Mouse (Mus musculus): ENCODE data around the gene Gm2035. TPM values are rescaled to one million over a fixed set of nuclear protein-coding genes. Genes with fewer than 3 reads are reported as not detected.
"Not testable (repeated sequence)": the region's sequence is repeated elsewhere in the genome, so short reads cannot be mapped to it uniquely, and the experiment has no call there.

The Gm2035 gene
- polyA plus RNA-seq (2014; fragmentation: Nextera tagmentation; extraction: Ambion mirVana): not detected in 2 replicates

DNA sequence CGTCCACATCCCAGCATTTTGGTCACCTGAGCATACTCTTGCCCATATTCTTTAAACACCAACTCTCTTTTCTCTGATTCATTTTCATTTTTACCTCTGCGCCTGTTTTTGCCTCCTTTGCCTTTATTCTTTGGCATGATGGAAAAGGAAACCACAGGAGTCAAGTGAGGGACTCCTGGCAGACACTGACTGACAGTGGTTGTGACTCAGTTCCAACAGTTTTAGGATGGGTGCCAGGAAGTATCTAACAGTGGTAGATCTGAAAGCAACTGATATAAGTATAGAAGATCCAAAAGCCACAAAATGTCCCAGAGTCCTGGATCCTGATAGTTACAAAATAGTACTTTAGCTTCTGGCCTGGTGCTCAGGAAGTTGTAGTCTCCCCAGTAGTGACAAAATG, at the start of gene Gm2035:
Gene Gm2035 (minus strand): TSS at position 137 of the 400 bp plus-strand sequence.
- WGBS: 90% methylated on average over 2 of the region's 2 CpGs
- H3K4me2 ChIP-seq (replicated peaks; ENCODE audit: low read depth, low read length); H3K27ac ChIP-seq (ENCODE audit: low read depth, low read length); H3K9me3 ChIP-seq (ENCODE audit: control insufficient read depth, low read length); ATAC-seq (ENCODE audit: low FRiP score, low TSS enrichment); H3K36me3 ChIP-seq (ENCODE audit: control insufficient read depth, insufficient read depth, low read length); H3K4me1 ChIP-seq (ENCODE audit: control insufficient read depth, insufficient read depth, low read length); H3K4me3 ChIP-seq (ENCODE audit: low read length); H3K27me3 ChIP-seq (ENCODE audit: control insufficient read depth, insufficient read depth, low read length); H3K9ac ChIP-seq (ENCODE audit: low read depth, low read length): not testable (repeated sequence)

DNA sequence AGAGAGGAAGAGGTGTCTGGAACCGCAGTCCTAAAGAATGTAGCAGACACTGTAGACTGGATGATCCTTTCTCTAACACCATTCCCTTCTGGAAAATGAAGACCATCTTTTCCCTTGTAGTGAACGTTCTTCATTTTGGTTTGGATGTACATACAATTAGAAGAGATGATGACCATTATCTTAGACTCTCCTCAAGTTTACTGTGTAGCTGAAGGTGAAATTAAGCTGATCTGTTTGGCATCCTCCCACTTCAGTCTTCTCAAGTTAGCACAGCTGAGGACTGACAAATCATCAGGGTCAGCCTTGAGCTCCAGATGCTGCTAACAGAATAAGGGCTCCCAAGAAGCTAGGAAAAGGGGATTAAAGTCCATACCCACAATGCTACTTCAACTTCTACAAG, 34.1 kb upstream of the Gm2035 start, which contains the start of gene Gm2042:
Gene Gm2042 (plus strand): TSS at position 301 of the 400 bp plus-strand sequence.
- not testable (repeated sequence) for H3K9ac ChIP-seq (ENCODE audit: low read depth, low read length); H3K9me3 ChIP-seq (ENCODE audit: control insufficient read depth, low read length); H3K4me1 ChIP-seq (ENCODE audit: control insufficient read depth, insufficient read depth, low read length); H3K4me3 ChIP-seq (ENCODE audit: low read length); H3K27me3 ChIP-seq (ENCODE audit: control insufficient read depth, insufficient read depth, low read length); H3K36me3 ChIP-seq (ENCODE audit: control insufficient read depth, insufficient read depth, low read length); H3K27ac ChIP-seq (ENCODE audit: low read depth, low read length); H3K4me2 ChIP-seq (replicated peaks; ENCODE audit: low read depth, low read length); ATAC-seq (ENCODE audit: low FRiP score, low TSS enrichment)
- 87% methylated on average over 2 of the region's 2 CpGs for WGBS

DNA sequence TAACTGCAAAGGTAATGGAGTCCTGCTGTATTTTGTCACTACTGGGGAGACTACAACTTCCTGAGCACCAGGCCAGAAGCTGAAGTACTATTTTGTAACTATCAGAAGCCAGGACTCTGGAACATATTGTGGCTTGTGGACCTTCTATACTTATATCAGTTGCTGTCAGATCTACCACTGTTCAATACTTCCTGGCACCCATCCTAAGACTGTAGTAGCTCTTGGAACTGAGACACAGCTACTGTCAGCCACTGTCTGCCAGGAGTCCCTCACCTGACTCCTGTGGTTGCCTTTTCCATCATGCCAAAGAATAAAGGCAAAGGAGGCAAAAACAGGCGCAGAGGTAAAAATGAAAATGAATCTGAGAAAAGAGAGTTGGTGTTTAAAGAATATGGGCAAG, 24.6 kb downstream of the Gm2035 start, which contains the start of gene Gm2022:
Gene Gm2022 (plus strand): TSS at position 301 of the 400 bp plus-strand sequence.
- not testable (repeated sequence) for H3K4me2 ChIP-seq (replicated peaks; ENCODE audit: low read depth, low read length); H3K36me3 ChIP-seq (ENCODE audit: control insufficient read depth, insufficient read depth, low read length); H3K4me3 ChIP-seq (ENCODE audit: low read length); H3K27ac ChIP-seq (ENCODE audit: low read depth, low read length); H3K9ac ChIP-seq (ENCODE audit: low read depth, low read length); H3K4me1 ChIP-seq (ENCODE audit: control insufficient read depth, insufficient read depth, low read length); ATAC-seq (ENCODE audit: low FRiP score, low TSS enrichment); H3K9me3 ChIP-seq (ENCODE audit: control insufficient read depth, low read length); H3K27me3 ChIP-seq (ENCODE audit: control insufficient read depth, insufficient read depth, low read length)
- 83% methylated on average over 1 of the region's 1 CpGs for WGBS

- not testable (repeated sequence) for H3K4me3 ChIP-seq (ENCODE audit: low read length)
Observed at GRCm38 (mm10) chr12:87873772-87874171, 45.9 kb downstream of the Gm2035 start, which contains the start of gene Gm2016. Gene Gm2016 (plus strand): TSS chr12:87874072.

More at GRCm38 (mm10) chr12:87873772-87874171, 45.9 kb downstream of the Gm2035 start, which contains the start of gene Gm2016:
- WGBS: 85% methylated on average over 5 of the region's 5 CpGs
- not testable (repeated sequence) for H3K4me1 ChIP-seq (ENCODE audit: control insufficient read depth, insufficient read depth, low read length); H3K9ac ChIP-seq (ENCODE audit: low read depth, low read length); H3K9me3 ChIP-seq (ENCODE audit: control insufficient read depth, low read length); H3K27me3 ChIP-seq (ENCODE audit: control insufficient read depth, insufficient read depth, low read length); H3K4me2 ChIP-seq (replicated peaks; ENCODE audit: low read depth, low read length); H3K36me3 ChIP-seq (ENCODE audit: control insufficient read depth, insufficient read depth, low read length); H3K27ac ChIP-seq (ENCODE audit: low read depth, low read length); ATAC-seq (ENCODE audit: low FRiP score, low TSS enrichment)

Other genes starting within 250 kb of the Gm2035 start
- not detected in 2 replicates for gene Gm21319, start 144.1 kb downstream of the Gm2035 start, polyA plus RNA-seq (2014; fragmentation: Nextera tagmentation; extraction: Ambion mirVana)
- gene Gm21936, start 124.3 kb downstream of the Gm2035 start, polyA plus RNA-seq (2014; fragmentation: Nextera tagmentation; extraction: Ambion mirVana): not detected in 2 replicates
- not detected in 2 replicates for gene BB287469, start 103.3 kb downstream of the Gm2035 start, polyA plus RNA-seq (2014; fragmentation: Nextera tagmentation; extraction: Ambion mirVana)
- not detected in 2 replicates for gene Gm2001, start 77.5 kb downstream of the Gm2035 start, polyA plus RNA-seq (2014; fragmentation: Nextera tagmentation; extraction: Ambion mirVana)
- not detected in 2 replicates for gene Gm2016, start 45.8 kb downstream of the Gm2035 start, polyA plus RNA-seq (2014; fragmentation: Nextera tagmentation; extraction: Ambion mirVana)
- not detected in 2 replicates for gene Gm2022, start 24.5 kb downstream of the Gm2035 start, polyA plus RNA-seq (2014; fragmentation: Nextera tagmentation; extraction: Ambion mirVana)
- gene Gm2042, start 34.2 kb upstream of the Gm2035 start, polyA plus RNA-seq (2014; fragmentation: Nextera tagmentation; extraction: Ambion mirVana): not detected in 2 replicates
- not detected in 2 replicates for gene Gm2075, start 92.0 kb upstream of the Gm2035 start, polyA plus RNA-seq (2014; fragmentation: Nextera tagmentation; extraction: Ambion mirVana)
- gene Gm6803, start 98.9 kb upstream of the Gm2035 start, polyA plus RNA-seq (2014; fragmentation: Nextera tagmentation; extraction: Ambion mirVana): not detected in 2 replicates
- not detected in 2 replicates for gene Gm2056, start 107.1 kb upstream of the Gm2035 start, polyA plus RNA-seq (2014; fragmentation: Nextera tagmentation; extraction: Ambion mirVana)
- gene Gm16368, start 163.8 kb upstream of the Gm2035 start, polyA plus RNA-seq (2014; fragmentation: Nextera tagmentation; extraction: Ambion mirVana): not detected in 2 replicates

Measured in kidney, embryonic 14.5 days (tissue).